Mouse (Mus musculus): ENCODE data around the gene Fbxo5. TPM values are rescaled to one million over a fixed set of nuclear protein-coding genes. Genes with fewer than 3 reads are reported as not detected.

Gene Fbxo5
- polyA plus RNA-seq, 1 experiment from 2014 or later, result 112 TPM

Other genes with a start within 250 kb of the Fbxo5 start
- 1.3 and 1.5 TPM in 2 replicates for gene Myct1, start 211.8 kb downstream of the Fbxo5 start, polyA plus RNA-seq (2015; fragmentation: Nextera tagmentation; extraction: Ambion mirVana)
- gene Vip, start 166.4 kb downstream of the Fbxo5 start, polyA plus RNA-seq (2015; fragmentation: Nextera tagmentation; extraction: Ambion mirVana), result 0.32 and 0.51 TPM in 2 replicates
- 15.3 and 18.0 TPM in 2 replicates for gene Mtrf1l, start 18.3 kb upstream of the Fbxo5 start, polyA plus RNA-seq (2015; fragmentation: Nextera tagmentation; extraction: Ambion mirVana)
- 1.5 and 2.1 TPM in 2 replicates for gene Rgs17, start 116.8 kb upstream of the Fbxo5 start, polyA plus RNA-seq (2015; fragmentation: Nextera tagmentation; extraction: Ambion mirVana)

All from thymus, postnatal 0 days (tissue).